Mouse (Mus musculus) ES-E14 (cell line): ENCODE data around the gene Rgs3. TPM values are rescaled to one million over a fixed set of nuclear protein-coding genes. Genes with fewer than 3 reads are reported as not detected.

Experiments
- DNase-seq: peaks from one replicate; pipeline ENCODE4 v3.0.0-alpha.2; 2013; ENCODE audit warnings: low read depth, low spot score
- H3K27ac ChIP-seq: 2 replicates; pipeline ENCODE4 v1.5.1; 2012; ENCODE audit warnings: low read depth, mild to moderate bottlenecking, low read length, moderate library complexity, mixed read lengths; ENCODE audit not compliant: poor library complexity, insufficient read depth, severe bottlenecking
- H3K36me3 ChIP-seq: 2 replicates; pipeline ENCODE4 v1.6.1; 2012; ENCODE audit warnings: mild to moderate bottlenecking, low read length, moderate library complexity, mixed read lengths; ENCODE audit not compliant: control insufficient read depth, poor library complexity, insufficient read depth, severe bottlenecking
- H3K4me1 ChIP-seq, 2 experiments: fragments of 150-350 bp in 1 of 2; sonication (generic) in 1 of 2; 2 replicates each; pipeline ENCODE4 v1.6.1; 2012; ENCODE audit warnings: low read length in 2 of 2, mild to moderate bottlenecking in 1 of 2, mixed read lengths in 1 of 2; ENCODE audit not compliant: control insufficient read depth in 2 of 2, insufficient read depth in 2 of 2, poor library complexity in 1 of 2
- H3K4me3 ChIP-seq, 2 experiments: fragments of 150-350 bp in 1 of 2; sonication (generic) in 1 of 2; 2 replicates each; pipeline ENCODE4 v1.5.1; 2012; ENCODE audit warnings: low read length in 2 of 2, low read depth in 1 of 2, mild to moderate bottlenecking in 1 of 2, mixed read lengths in 1 of 2; ENCODE audit not compliant: insufficient read depth in 1 of 2, poor library complexity in 1 of 2, severe bottlenecking in 1 of 2
- H3K9ac ChIP-seq: 2 replicates; pipeline ENCODE4 v1.6.1; 2012; ENCODE audit warnings: low read depth, mild to moderate bottlenecking, low read length, mixed read lengths; ENCODE audit not compliant: poor library complexity, insufficient read depth, severe bottlenecking
- H3K9me3 ChIP-seq: fragments of 150-350 bp; sonication (generic); 2 replicates; pipeline ENCODE4 v1.6.1; 2012; ENCODE audit warnings: low read depth, mild to moderate bottlenecking, low read length; ENCODE audit not compliant: control insufficient read depth, insufficient read depth
- CHD2 ChIP-seq: IDR thresholded peaks from 2 replicates; pipeline ENCODE4 v1.6.1; 2014; ENCODE audit warnings: mild to moderate bottlenecking, low read depth, low read length, inconsistent platforms
- HCFC1 ChIP-seq: IDR thresholded peaks from 2 replicates; pipeline ENCODE4 v1.6.1; 2012; ENCODE audit warnings: low read length, inconsistent platforms, borderline replicate concordance; ENCODE audit not compliant: insufficient read depth
- MAFK ChIP-seq: IDR thresholded peaks from 2 replicates; pipeline ENCODE4 v1.6.1; 2014; ENCODE audit warnings: mild to moderate bottlenecking, low read depth, low read length, inconsistent platforms; ENCODE audit not compliant: insufficient read depth
- ZC3H11A ChIP-seq: IDR thresholded peaks from 2 replicates; pipeline ENCODE4 v1.6.1; 2012; ENCODE audit warnings: low read depth, mild to moderate bottlenecking, inconsistent platforms, low read length, borderline replicate concordance
- ZNF384 ChIP-seq: IDR thresholded peaks from 2 replicates; pipeline ENCODE4 v1.6.1; 2012; ENCODE audit warnings: low read depth, low read length, inconsistent platforms
- in situ Hi-C, 2 experiments: fragments of 600-800 bp; cut with MboI; formaldehyde crosslinking; loops; one replicate each; pipeline ENCODE4 v1.15.1; 2025; ENCODE audit warnings: low sequenced_read_pairs in 2 of 2, inconsistent platforms in 1 of 2; ENCODE audit not compliant: unreplicated experiment in 2 of 2
- total RNA-seq: library from RNA; depleted of rRNA; stranded (reverse); fragments of 300-350 nt; gene quantifications from 2 replicates; pipeline ENCODE4 v1.2.3, GENCODE M21; 2012

Gene Rgs3
- total RNA-seq, 1 experiment = 10.0 TPM

DNA sequence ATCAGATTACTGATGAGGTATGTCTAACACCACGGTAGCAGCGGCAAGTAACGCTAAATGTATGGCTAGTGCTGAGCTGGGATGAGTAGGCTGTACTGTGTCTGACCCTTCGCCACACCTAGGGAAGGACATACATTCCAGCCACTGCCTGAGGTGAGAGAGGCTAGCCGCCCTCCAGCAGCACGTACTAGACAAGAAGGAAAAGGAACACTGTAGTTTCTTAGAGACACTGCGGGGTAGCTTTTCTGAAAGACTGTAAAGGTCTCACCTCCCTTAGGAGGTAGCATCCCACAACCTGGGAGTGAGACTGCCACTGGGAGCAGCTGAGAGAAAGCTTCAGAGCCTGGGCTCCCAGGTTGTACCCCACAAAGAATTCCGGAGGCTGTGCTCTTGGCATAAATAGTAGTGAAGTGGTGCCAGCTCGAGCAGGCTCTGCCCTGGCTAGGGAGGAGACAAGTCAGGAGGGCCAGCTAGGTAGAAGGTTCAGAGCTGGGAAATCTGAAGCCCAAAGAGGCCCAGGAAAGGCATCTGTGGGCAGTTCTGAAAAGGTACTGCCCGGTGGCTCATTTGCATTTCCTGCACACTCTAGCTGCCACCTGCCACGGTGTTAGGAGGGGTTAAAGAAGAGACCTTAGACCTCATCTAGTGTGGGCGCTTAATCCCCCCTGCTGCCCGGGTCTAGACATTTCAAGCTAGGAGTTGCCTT, 41.1 kb upstream of the Rgs3 start:
- H3K9me3 ChIP-seq = no peaks in the 10 kb centered on the region
- no peak for TF ChIP-seq ZC3H11A
- no peak for TF ChIP-seq ZNF384
- TF ChIP-seq CHD2 = no peak
- TF ChIP-seq HCFC1 = no peak
- TF ChIP-seq MAFK = no peak
- H3K4me3 ChIP-seq = peak overlapping the region in 1 of 2 experiments; percentile 89; a peak in 2 of 4 replicates
- H3K9ac ChIP-seq = no peak overlapping the region
- no peak overlapping the region for H3K27ac ChIP-seq
- H3K4me1 ChIP-seq = peaks cover 0 to 3% of the 10 kb centered on the region in 2 experiments; a peak in 1 of 4 replicates
- H3K36me3 ChIP-seq = peaks cover 3% of the 10 kb centered on the region; the same call in 1 of the 2 replicates
- DNase-seq = no peak
- in situ Hi-C loops = no loop called here

DNA sequence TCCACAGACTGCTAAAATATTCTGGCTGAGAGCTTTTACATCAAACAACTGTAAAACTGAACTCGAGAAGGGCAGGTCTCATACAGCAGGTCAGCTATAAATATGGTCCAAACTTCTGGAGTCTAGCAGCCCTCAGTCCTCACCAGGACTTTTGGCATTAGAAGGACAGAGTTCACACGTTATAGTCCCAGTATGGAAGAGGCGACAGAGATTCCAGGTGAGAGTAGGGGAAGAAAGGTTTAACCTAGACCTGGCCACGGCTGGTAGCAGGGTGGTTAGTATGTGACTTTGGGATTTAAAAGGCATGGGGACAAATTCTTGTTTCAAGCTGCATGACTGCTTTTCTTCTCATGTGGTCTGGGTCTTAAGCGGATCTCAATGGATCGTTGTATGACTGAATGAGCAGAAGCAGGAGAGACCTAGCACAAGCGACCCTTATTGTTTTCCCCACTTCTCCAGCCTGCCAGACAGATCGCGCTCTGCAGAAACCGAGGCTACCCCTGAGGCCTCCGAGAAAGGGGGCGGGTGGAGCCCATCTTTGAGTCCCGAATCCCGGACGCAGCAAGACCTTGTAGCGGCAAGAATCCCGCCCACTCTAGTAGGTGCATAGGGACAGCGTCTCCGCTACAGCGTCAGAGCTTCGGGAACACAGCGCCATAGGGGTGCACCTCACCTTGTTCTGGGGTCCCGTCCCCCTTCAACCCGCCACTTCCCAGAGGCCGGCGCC, 40.4 kb upstream of the Rgs3 start:
- DNase-seq = peak; percentile 51
- Histone ChIP-seq H3K9me3 (no peaks in the 10 kb centered on the region), H3K36me3 (peaks cover 5% of the 10 kb centered on the region; the same call in 1 of the 2 replicates), H3K9ac (peak overlapping the region; percentile 92), H3K4me1 (peaks cover 0 to 5% of the 10 kb centered on the region in 2 experiments; a peak in 2 of 4 replicates), H3K4me3 (peak overlapping the region; percentile 89 to 92), H3K27ac (peak overlapping the region; percentile 17)
- in situ Hi-C loops = no loop called here
- TF ChIP-seq ZNF384 (no peak), MAFK (no peak), CHD2 (no peak), HCFC1 (no peak), ZC3H11A (no peak)

DNA sequence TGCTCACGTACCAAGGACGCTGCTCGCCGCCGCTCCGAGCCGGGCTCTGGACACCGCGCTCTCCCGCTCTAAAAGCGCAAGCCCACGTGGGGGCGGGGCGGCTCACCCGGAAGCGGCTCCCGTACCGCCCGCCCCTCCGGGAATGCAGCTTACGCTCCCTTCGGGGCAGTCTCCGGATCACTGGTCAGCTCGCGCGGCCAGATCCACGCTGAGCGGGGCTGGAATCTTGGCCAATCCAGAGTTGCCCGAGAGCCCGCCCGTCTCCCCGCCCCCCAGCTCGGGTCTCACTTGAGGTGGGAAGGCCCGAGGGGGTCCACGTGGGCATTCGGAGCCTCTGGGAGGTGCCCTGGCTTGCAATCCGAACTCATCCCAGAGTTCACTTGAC, 39.8 kb upstream of the Rgs3 start, which contains the start of gene Alad:
Gene Alad (minus strand): TSS at position 70 of the 385 bp plus-strand sequence.
- Histone ChIP-seq H3K9ac (peak within 1 kb of the TSS; percentile 92), H3K4me1 (peaks cover 0 to 6% of the 10 kb centered on the region in 2 experiments; a peak in 2 of 4 replicates), H3K9me3 (no peaks in the 10 kb centered on the region), H3K36me3 (peaks cover 5% of the 10 kb centered on the region; the same call in 1 of the 2 replicates), H3K27ac (peak within 1 kb of the TSS; percentile 17), H3K4me3 (peak within 1 kb of the TSS; percentile 89 to 92)
- peak; percentile 76 for DNase-seq
- in situ Hi-C loops = no loop called here
- TF ChIP-seq HCFC1 (peak; percentile 56; the same call in 1 of the 2 replicates), MAFK (no peak), ZNF384 (no peak), ZC3H11A (no peak)

DNA sequence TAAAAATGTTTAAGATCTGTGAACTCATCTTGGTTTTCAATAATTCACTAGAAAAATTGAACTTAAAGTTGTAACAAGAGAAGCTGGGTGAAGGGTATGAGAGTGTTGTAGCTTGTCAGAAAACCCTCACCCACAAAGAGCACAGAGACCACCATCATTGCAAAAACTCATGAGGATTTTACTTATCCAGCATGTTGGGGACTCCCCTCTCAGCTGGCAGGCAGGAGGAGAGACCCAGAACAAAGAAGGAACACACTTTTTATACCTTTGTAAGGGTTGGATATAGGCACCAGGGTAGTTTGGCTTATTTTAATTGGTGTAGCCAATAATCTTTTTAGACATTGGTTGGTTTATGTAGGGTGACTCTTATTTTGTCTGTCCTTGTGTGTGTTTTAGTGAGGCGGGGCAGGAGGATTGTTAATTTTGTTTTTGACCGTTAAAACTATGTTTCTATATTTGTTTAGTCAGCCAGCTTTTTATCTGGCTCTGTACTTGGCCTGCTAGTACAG, 38.7 kb upstream of the Rgs3 start:
- no peak overlapping the region for H3K27ac ChIP-seq
- TF ChIP-seq HCFC1 (no peak), ZC3H11A (no peak), ZNF384 (no peak), MAFK (no peak), CHD2 (no peak)
- no peak overlapping the region for H3K9ac ChIP-seq
- no peaks in the 10 kb centered on the region for H3K9me3 ChIP-seq
- in situ Hi-C loops = no loop called here
- no peak overlapping the region for H3K4me3 ChIP-seq
- peaks cover 5% of the 10 kb centered on the region; the same call in 1 of the 2 replicates for H3K36me3 ChIP-seq
- peaks cover 0 to 6% of the 10 kb centered on the region in 2 experiments; a peak in 2 of 4 replicates for H3K4me1 ChIP-seq
- DNase-seq = no peak
